Mouse (Mus musculus): ENCODE measurements around the gene Samd4. TPM values are rescaled to one million over a fixed set of nuclear protein-coding genes. Genes with fewer than 3 reads are reported as not detected.
A peak's percentile ranks its signal among the peaks of the same experiment; 100 is the strongest.

The Samd4 gene
- polyA plus RNA-seq, 1 experiment from 2014 or later = 5.0 TPM

DNA sequence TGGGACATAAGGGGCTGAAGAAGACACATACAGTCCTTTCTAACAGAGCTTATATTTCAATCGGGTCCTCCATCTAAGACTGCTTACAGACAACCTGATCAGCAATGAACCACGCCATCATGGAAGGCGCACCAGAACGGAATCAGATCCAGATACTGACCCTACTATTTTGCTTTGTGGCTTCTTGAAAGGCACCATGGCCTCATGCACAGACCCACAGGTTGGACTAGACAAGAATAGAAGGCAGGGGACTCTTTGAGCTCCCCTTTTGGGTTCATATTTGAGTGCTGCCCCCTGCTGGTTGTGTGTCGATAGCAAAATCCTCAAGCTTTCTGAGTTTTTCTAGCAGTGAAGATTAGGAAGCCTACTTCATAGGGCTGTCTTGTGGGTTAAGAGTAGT lies 204.5 kb downstream of the Samd4 start:
- no peaks in the 10 kb centered on the region for H3K36me3 ChIP-seq (ENCODE audit: control insufficient read depth, insufficient read depth, low read length)
- H3K4me3 ChIP-seq (ENCODE audit: low read depth, low read length) = peak overlapping the region; percentile 29
- peaks cover 16% of the 10 kb centered on the region for H3K4me1 ChIP-seq (ENCODE audit: control insufficient read depth, insufficient read depth, low read length)
- WGBS = 35% methylated on average over 5 of the region's 5 CpGs
- peak overlapping the region; percentile 82 for H3K4me2 ChIP-seq (ENCODE audit: low read length)
- H3K27me3 ChIP-seq (ENCODE audit: control insufficient read depth, insufficient read depth, low read depth, low read length) = no peaks in the 10 kb centered on the region
- no peak overlapping the region for H3K27ac ChIP-seq (ENCODE audit: low read length)
- no peak overlapping the region; the same call in 1 of the 2 replicates for H3K9ac ChIP-seq (ENCODE audit: low read depth, low read length)
- no peaks in the 10 kb centered on the region for H3K9me3 ChIP-seq (replicated peaks; ENCODE audit: control insufficient read depth, low read length, poor library complexity, severe bottlenecking)
- ATAC-seq = peak; percentile 50

- no peaks in the 10 kb centered on the region for H3K36me3 ChIP-seq (ENCODE audit: control insufficient read depth, insufficient read depth, low read length)
- no peak overlapping the region for H3K4me3 ChIP-seq (ENCODE audit: low read depth, low read length)
- no peaks in the 10 kb centered on the region for H3K9me3 ChIP-seq (replicated peaks; ENCODE audit: control insufficient read depth, low read length, poor library complexity, severe bottlenecking)
- peaks cover 16% of the 10 kb centered on the region for H3K4me1 ChIP-seq (ENCODE audit: control insufficient read depth, insufficient read depth, low read length)
- ATAC-seq = no peak
- H3K27me3 ChIP-seq (ENCODE audit: control insufficient read depth, insufficient read depth, low read depth, low read length) = no peaks in the 10 kb centered on the region
- no peak overlapping the region for H3K27ac ChIP-seq (ENCODE audit: low read length)
- WGBS = 85% methylated on average over 12 of the region's 12 CpGs
- no peak overlapping the region for H3K9ac ChIP-seq (ENCODE audit: low read depth, low read length)
- no peak overlapping the region for H3K4me2 ChIP-seq (ENCODE audit: low read length)
Observed at GRCm38 (mm10) chr14:47087669-47088250, 205.1 kb downstream of the Samd4 start.

DNA sequence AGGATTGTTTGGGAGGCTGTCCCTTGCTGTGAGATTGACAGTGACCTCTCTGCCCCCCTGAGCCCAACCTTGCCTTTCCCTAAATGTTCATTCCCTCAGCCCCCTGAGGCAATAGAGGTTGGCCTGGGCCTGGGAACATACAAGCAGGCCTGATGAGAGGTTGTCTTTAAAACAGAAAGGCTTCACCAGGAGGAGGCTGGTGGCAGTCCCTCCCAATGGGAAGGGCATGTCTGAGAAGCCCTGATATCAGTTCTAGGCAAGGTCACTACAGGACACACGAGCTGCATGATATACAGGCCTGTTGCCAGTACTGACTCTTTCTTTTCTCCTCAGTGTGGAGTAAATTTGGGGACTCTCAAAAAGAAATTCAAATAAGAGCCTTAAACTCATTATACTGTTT lies 205.7 kb downstream of the Samd4 start:
- Histone ChIP-seq H3K4me2 (ENCODE audit: low read length) (no peak overlapping the region), H3K27me3 (ENCODE audit: control insufficient read depth, insufficient read depth, low read depth, low read length) (no peaks in the 10 kb centered on the region), H3K4me1 (ENCODE audit: control insufficient read depth, insufficient read depth, low read length) (peaks cover 11% of the 10 kb centered on the region), H3K9ac (ENCODE audit: low read depth, low read length) (no peak overlapping the region), H3K27ac (ENCODE audit: low read length) (no peak overlapping the region), H3K36me3 (ENCODE audit: control insufficient read depth, insufficient read depth, low read length) (no peaks in the 10 kb centered on the region), H3K4me3 (ENCODE audit: low read depth, low read length) (no peak overlapping the region), H3K9me3 (replicated peaks; ENCODE audit: control insufficient read depth, low read length, poor library complexity, severe bottlenecking) (no peaks in the 10 kb centered on the region)
- ATAC-seq = no peak
- 75% methylated on average over 1 of the region's 1 CpGs for WGBS

DNA sequence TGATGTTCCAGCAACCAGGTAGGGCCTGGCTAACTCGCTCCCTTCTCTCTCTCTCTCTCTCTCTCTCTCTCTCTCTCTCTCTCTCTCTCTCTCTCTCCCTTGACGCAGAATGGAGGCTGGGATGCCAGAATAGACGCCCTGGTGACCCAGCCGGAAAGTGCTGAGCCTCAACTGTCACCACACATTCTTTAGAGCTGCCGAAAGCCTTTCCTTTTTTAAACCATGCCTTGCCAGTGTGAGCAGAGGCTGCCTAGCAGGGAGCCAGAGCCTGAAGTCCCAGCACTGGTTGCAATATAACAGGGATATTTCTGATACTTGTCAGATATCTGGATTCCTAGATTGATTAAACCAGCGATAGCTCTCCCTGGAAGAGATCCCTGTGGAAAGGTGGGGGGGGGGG lies 206.5 kb downstream of the Samd4 start:
- 66% methylated on average over 6 of the region's 6 CpGs for WGBS
- H3K9ac ChIP-seq (ENCODE audit: low read depth, low read length) = no peak overlapping the region
- no peak overlapping the region for H3K4me3 ChIP-seq (ENCODE audit: low read depth, low read length)
- no peaks in the 10 kb centered on the region for H3K36me3 ChIP-seq (ENCODE audit: control insufficient read depth, insufficient read depth, low read length)
- 0 out of 2 replicates have a peak, but pooled peaks cover 7% of the 10 kb centered on the region for H3K4me1 ChIP-seq (ENCODE audit: control insufficient read depth, insufficient read depth, low read length)
- H3K27me3 ChIP-seq (ENCODE audit: control insufficient read depth, insufficient read depth, low read depth, low read length) = no peaks in the 10 kb centered on the region
- no peak overlapping the region for H3K4me2 ChIP-seq (ENCODE audit: low read length)
- ATAC-seq = no peak
- H3K27ac ChIP-seq (ENCODE audit: low read length) = no peak overlapping the region
- no peaks in the 10 kb centered on the region for H3K9me3 ChIP-seq (replicated peaks; ENCODE audit: control insufficient read depth, low read length, poor library complexity, severe bottlenecking)

DNA sequence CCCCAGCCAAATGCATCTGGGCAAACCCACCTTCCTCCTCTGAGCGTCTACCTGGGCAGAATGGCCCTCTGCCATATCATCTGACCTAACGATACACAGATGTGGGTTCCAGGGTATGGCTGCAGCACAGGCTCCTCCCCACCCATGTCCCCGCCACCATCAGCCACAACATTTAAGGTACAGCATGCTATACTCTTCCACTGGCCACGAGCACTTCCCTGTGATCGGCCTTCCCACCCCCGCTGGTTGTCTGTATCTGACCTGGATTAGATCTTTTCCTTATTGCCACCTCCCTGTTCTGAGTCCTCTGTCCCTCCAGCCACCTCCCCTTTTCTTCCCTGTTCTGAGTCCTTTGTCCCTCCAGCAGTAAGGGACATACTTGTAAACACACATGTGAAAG lies 209.3 kb downstream of the Samd4 start:
- Histone ChIP-seq H3K9me3 (replicated peaks; ENCODE audit: control insufficient read depth, low read length, poor library complexity, severe bottlenecking) (no peaks in the 10 kb centered on the region), H3K36me3 (ENCODE audit: control insufficient read depth, insufficient read depth, low read length) (no peaks in the 10 kb centered on the region), H3K4me3 (ENCODE audit: low read depth, low read length) (no peak overlapping the region), H3K27ac (ENCODE audit: low read length) (no peak overlapping the region), H3K9ac (ENCODE audit: low read depth, low read length) (no peak overlapping the region), H3K27me3 (ENCODE audit: control insufficient read depth, insufficient read depth, low read depth, low read length) (no peaks in the 10 kb centered on the region), H3K4me1 (ENCODE audit: control insufficient read depth, insufficient read depth, low read length) (0 out of 2 replicates have a peak, but pooled peaks cover 3% of the 10 kb centered on the region), H3K4me2 (ENCODE audit: low read length) (no peak overlapping the region)
- no peak for ATAC-seq
- 91% methylated on average over 6 of the region's 6 CpGs for WGBS

DNA sequence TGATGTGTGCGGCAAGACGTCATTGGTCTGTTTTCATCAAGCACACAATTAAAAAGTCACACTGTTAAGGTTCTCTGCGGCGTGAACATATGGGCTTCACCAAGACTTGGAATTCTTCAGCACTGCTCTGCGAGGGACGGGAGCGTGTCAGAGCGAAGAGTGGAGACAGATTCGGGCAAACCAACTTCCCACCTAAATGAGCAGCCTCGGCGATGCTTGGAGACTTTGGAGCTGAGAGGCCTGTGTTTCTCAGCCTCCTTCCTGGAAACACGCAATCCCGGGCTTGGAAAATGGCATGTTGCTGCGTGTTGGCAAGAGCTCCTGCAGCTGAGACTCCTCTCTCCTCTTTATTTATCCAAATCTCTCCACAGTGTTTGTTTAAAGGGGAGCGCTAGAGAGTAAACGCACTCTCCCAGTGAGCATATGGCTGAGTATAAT lies 210.7 kb downstream of the Samd4 start:
- Histone ChIP-seq H3K27ac (ENCODE audit: low read length) (no peak overlapping the region), H3K9me3 (replicated peaks; ENCODE audit: control insufficient read depth, low read length, poor library complexity, severe bottlenecking) (no peaks in the 10 kb centered on the region), H3K4me1 (ENCODE audit: control insufficient read depth, insufficient read depth, low read length) (no peaks in the 10 kb centered on the region), H3K4me2 (ENCODE audit: low read length) (no peak overlapping the region), H3K36me3 (ENCODE audit: control insufficient read depth, insufficient read depth, low read length) (no peaks in the 10 kb centered on the region), H3K27me3 (ENCODE audit: control insufficient read depth, insufficient read depth, low read depth, low read length) (no peaks in the 10 kb centered on the region), H3K4me3 (ENCODE audit: low read depth, low read length) (no peak overlapping the region), H3K9ac (ENCODE audit: low read depth, low read length) (no peak overlapping the region)
- no peak for ATAC-seq
- WGBS = 71% methylated on average over 16 of the region's 16 CpGs

DNA sequence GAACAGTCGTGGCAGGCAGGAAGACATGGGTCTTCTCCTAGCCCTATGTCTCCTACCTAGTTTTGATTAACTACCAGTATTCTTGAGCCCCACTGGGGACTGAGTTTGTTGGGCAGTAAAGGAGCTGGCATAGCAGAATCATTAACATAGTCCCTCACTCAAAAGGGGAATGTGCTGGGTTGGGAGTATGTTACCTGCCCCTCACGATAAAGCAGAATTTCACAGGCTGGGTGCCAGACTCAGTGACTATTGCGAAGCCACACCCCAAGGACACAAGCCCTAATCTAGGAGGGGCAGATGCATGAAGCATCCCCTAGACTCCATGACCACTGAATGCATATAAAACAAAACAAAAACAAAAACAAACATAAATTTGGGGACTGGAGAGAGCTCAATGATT lies 212.4 kb downstream of the Samd4 start:
- Histone ChIP-seq H3K27ac (ENCODE audit: low read length) (no peak overlapping the region), H3K4me1 (ENCODE audit: control insufficient read depth, insufficient read depth, low read length) (no peaks in the 10 kb centered on the region), H3K36me3 (ENCODE audit: control insufficient read depth, insufficient read depth, low read length) (no peaks in the 10 kb centered on the region), H3K4me2 (ENCODE audit: low read length) (no peak overlapping the region), H3K27me3 (ENCODE audit: control insufficient read depth, insufficient read depth, low read depth, low read length) (no peaks in the 10 kb centered on the region), H3K9ac (ENCODE audit: low read depth, low read length) (no peak overlapping the region), H3K9me3 (replicated peaks; ENCODE audit: control insufficient read depth, low read length, poor library complexity, severe bottlenecking) (no peaks in the 10 kb centered on the region), H3K4me3 (ENCODE audit: low read depth, low read length) (no peak overlapping the region)
- ATAC-seq = no peak
- WGBS = 96% methylated on average over 3 of the region's 3 CpGs

DNA sequence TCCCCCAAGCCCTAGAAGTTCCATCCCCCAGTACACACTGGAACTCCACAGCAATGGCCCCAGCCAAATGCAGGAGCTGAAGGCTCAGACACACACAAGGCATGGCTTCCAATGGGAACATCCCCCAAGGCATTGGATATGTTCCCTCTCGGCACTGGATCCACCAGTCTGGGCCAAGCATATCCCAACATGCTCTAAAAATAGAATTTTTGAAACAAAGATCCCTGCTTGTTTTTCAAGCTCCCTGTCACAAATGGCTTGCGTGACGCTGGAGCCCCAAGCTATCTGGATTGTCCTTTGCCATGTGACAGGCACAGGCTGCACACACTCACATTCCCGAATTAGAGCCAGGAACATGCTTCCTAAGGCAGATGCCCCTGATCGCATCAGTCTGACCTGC lies 213.7 kb downstream of the Samd4 start:
- no peak for ATAC-seq
- Histone ChIP-seq H3K27ac (ENCODE audit: low read length) (no peak overlapping the region), H3K4me1 (ENCODE audit: control insufficient read depth, insufficient read depth, low read length) (no peaks in the 10 kb centered on the region), H3K4me3 (ENCODE audit: low read depth, low read length) (no peak overlapping the region), H3K4me2 (ENCODE audit: low read length) (no peak overlapping the region), H3K27me3 (ENCODE audit: control insufficient read depth, insufficient read depth, low read depth, low read length) (no peaks in the 10 kb centered on the region), H3K9ac (ENCODE audit: low read depth, low read length) (no peak overlapping the region), H3K36me3 (ENCODE audit: control insufficient read depth, insufficient read depth, low read length) (no peaks in the 10 kb centered on the region), H3K9me3 (replicated peaks; ENCODE audit: control insufficient read depth, low read length, poor library complexity, severe bottlenecking) (no peaks in the 10 kb centered on the region)
- WGBS = 84% methylated on average over 5 of the region's 5 CpGs

- WGBS = 36% methylated on average over 19 of the region's 19 CpGs
- Histone ChIP-seq H3K36me3 (ENCODE audit: control insufficient read depth, insufficient read depth, low read length) (no peaks in the 10 kb centered on the region), H3K27ac (ENCODE audit: low read length) (no peak overlapping the region), H3K9ac (ENCODE audit: low read depth, low read length) (no peak overlapping the region), H3K9me3 (replicated peaks; ENCODE audit: control insufficient read depth, low read length, poor library complexity, severe bottlenecking) (no peaks in the 10 kb centered on the region), H3K27me3 (ENCODE audit: control insufficient read depth, insufficient read depth, low read depth, low read length) (no peaks in the 10 kb centered on the region), H3K4me2 (ENCODE audit: low read length) (no peak overlapping the region), H3K4me3 (ENCODE audit: low read depth, low read length) (no peak overlapping the region), H3K4me1 (ENCODE audit: control insufficient read depth, insufficient read depth, low read length) (no peaks in the 10 kb centered on the region)
- no peak for ATAC-seq
Observed at GRCm38 (mm10) chr14:47104246-47105173, 221.9 kb downstream of the Samd4 start.

All from midbrain, embryonic 16.5 days (tissue).